Mouse (Mus musculus) gastrocnemius, adult 2 months (tissue): Measurements from ENCODE around the gene Lnx1. TPM values are rescaled to one million over a fixed set of nuclear protein-coding genes. Genes with fewer than 3 reads are reported as not detected.

ENCODE experiments used
- DNase-seq: peaks from one replicate; pipeline ENCODE4 v3.0.0; 2022
- H3K27ac ChIP-seq: fragments of 200-600 bp; 2 replicates; pipeline ENCODE4 v1.8.1; 2022; ENCODE audit warnings: mild to moderate bottlenecking
- H3K4me3 ChIP-seq: fragments of 200-600 bp; 2 replicates; pipeline ENCODE4 v1.8.1; 2022; ENCODE audit warnings: mild to moderate bottlenecking, moderate library complexity
- CTCF ChIP-seq: fragments of 200-600 bp; IDR thresholded peaks from 2 replicates; pipeline ENCODE4 v1.8.1; 2022; ENCODE audit warnings: antibody characterized with exemption, mild to moderate bottlenecking, moderate library complexity
- intact Hi-C: fragments of 180-260 bp; cut with DNase I; formaldehyde crosslinking; loops from one replicate; pipeline ENCODE4 v1.15.1; 2025
- long read RNA-seq, 2 experiments: library from polyadenylated mRNA; stranded (forward); transcript quantifications; one replicate each; pipeline ENCODE4 v2.0.0; 2021
- total RNA-seq, 2 experiments: library from RNA; stranded (reverse); gene quantifications; 2 replicates each; pipeline ENCODE4 v1.2.3; 2021

The Lnx1 gene
- 1 to 10 TPM; 3.4 to 4.9 TPM for total RNA-seq
- long read RNA-seq, experiment 1, transcript Lnx1-204 (11 exons, 2,564 nt) = major isoform, 7 of 11 reads
- long read RNA-seq, experiment 1, partial matches to known transcripts = 0 of 11 reads
- long read RNA-seq, experiment 1, other reads (novel, unspliced or antisense) = 4 of 11 reads
- long read RNA-seq, experiment 2, partial matches to known transcripts = 1 of 3 reads
- long read RNA-seq, experiment 2, other reads (novel, unspliced or antisense) = 0 of 3 reads

- peak within 1 kb of the TSS; percentile 59 for H3K4me3 ChIP-seq
- intact Hi-C loops = no loop called here
- no peak for TF ChIP-seq CTCF
- H3K27ac ChIP-seq = peak within 1 kb of the TSS; percentile 81
- peak; percentile 26 for DNase-seq
Observed at GRCm38 (mm10) chr5:74702766-74703165, at the start of gene Lnx1. Gene Lnx1, minus strand, starts transcription at chr5:74702912.

- DNase-seq = peak; percentile 79
- no peak for TF ChIP-seq CTCF
- Histone ChIP-seq H3K4me3 (no peak overlapping the region), H3K27ac (peak overlapping the region; percentile 52)
- intact Hi-C loops = no loop called here
Observed at GRCm38 (mm10) chr5:74750501-74750900, 47.8 kb upstream of the Lnx1 start.

- DNase-seq = no peak
- Histone ChIP-seq H3K27ac (no peak overlapping the region), H3K4me3 (no peak overlapping the region)
- intact Hi-C loops = no loop called here
- no peak for TF ChIP-seq CTCF
Observed at GRCm38 (mm10) chr5:74747476-74747875, 44.8 kb upstream of the Lnx1 start.

GRCm38 (mm10) chr5:74740951-74741350 lies 38.2 kb upstream of the Lnx1 start:
- DNase-seq = no peak
- intact Hi-C loops = no loop called here
- H3K4me3 ChIP-seq = no peak overlapping the region
- H3K27ac ChIP-seq = no peak overlapping the region
- no peak for TF ChIP-seq CTCF

- intact Hi-C loops = no loop called here
- TF ChIP-seq CTCF = no peak
- DNase-seq = no peak
- Histone ChIP-seq H3K27ac (0 out of 2 replicates have a peak overlapping the region, but pooled peaks have one; percentile 31), H3K4me3 (no peak overlapping the region)
Observed at GRCm38 (mm10) chr5:74739435-74739834, 36.7 kb upstream of the Lnx1 start.

- no peak for DNase-seq
- Histone ChIP-seq H3K27ac (no peak overlapping the region), H3K4me3 (no peak overlapping the region)
- intact Hi-C loops = no loop called here
- TF ChIP-seq CTCF = no peak
Observed at GRCm38 (mm10) chr5:74738312-74738711, 35.6 kb upstream of the Lnx1 start.

- intact Hi-C loops = no loop called here
- Histone ChIP-seq H3K27ac (no peak overlapping the region), H3K4me3 (no peak overlapping the region)
- DNase-seq = no peak
- TF ChIP-seq CTCF = no peak
Observed at GRCm38 (mm10) chr5:74733885-74734558, 31.3 kb upstream of the Lnx1 start.

GRCm38 (mm10) chr5:74732613-74733012 lies 29.9 kb upstream of the Lnx1 start:
- DNase-seq = no peak
- Histone ChIP-seq H3K27ac (no peak overlapping the region), H3K4me3 (no peak overlapping the region)
- intact Hi-C loops = no loop called here
- TF ChIP-seq CTCF = no peak

GRCm38 (mm10) chr5:74730601-74731000 lies 27.9 kb upstream of the Lnx1 start:
- H3K4me3 ChIP-seq = no peak overlapping the region
- no peak for DNase-seq
- TF ChIP-seq CTCF = no peak
- H3K27ac ChIP-seq = no peak overlapping the region
- intact Hi-C loops = no loop called here

GRCm38 (mm10) chr5:74729567-74729966 lies 26.9 kb upstream of the Lnx1 start:
- no peak for DNase-seq
- intact Hi-C loops = no loop called here
- Histone ChIP-seq H3K27ac (no peak overlapping the region), H3K4me3 (no peak overlapping the region)
- no peak for TF ChIP-seq CTCF

GRCm38 (mm10) chr5:74728186-74728585 lies 25.5 kb upstream of the Lnx1 start:
- no peak for TF ChIP-seq CTCF
- intact Hi-C loops = no loop called here

GRCm38 (mm10) chr5:74727319-74727718 lies 24.6 kb upstream of the Lnx1 start:
- no peak for TF ChIP-seq CTCF
- Histone ChIP-seq H3K27ac (no peak overlapping the region), H3K4me3 (no peak overlapping the region)
- intact Hi-C loops = no loop called here
- no peak for DNase-seq

More at GRCm38 (mm10) chr5:74728186-74728585, 25.5 kb upstream of the Lnx1 start:
- H3K27ac ChIP-seq = no peak overlapping the region
- no peak for DNase-seq
- no peak overlapping the region for H3K4me3 ChIP-seq

- intact Hi-C loops = no loop called here
- no peak for TF ChIP-seq CTCF
- no peak for DNase-seq
- no peak overlapping the region for H3K27ac ChIP-seq
- no peak overlapping the region for H3K4me3 ChIP-seq
Observed at GRCm38 (mm10) chr5:74725541-74725940, 22.8 kb upstream of the Lnx1 start.

GRCm38 (mm10) chr5:74721816-74722215 lies 19.1 kb upstream of the Lnx1 start:
- no peak for TF ChIP-seq CTCF
- intact Hi-C loops = no loop called here
- DNase-seq = no peak
- Histone ChIP-seq H3K4me3 (no peak overlapping the region), H3K27ac (no peak overlapping the region)
